Mouse (Mus musculus): ENCODE measurements around the gene Psmg4. TPM values are rescaled to one million over a fixed set of nuclear protein-coding genes. Genes with fewer than 3 reads are reported as not detected.

Psmg4 gene
- polyA plus RNA-seq, 1 experiment from 2014 or later: 67.4 TPM

GRCm38 (mm10) chr13:34185371-34185770 is 22.6 kb downstream of the Psmg4 start:
- Histone ChIP-seq H3K9ac (replicated peaks; ENCODE audit: low read length) (no peak overlapping the region), H3K27me3 (ENCODE audit: insufficient read depth, low read length) (no peaks in the 10 kb centered on the region), H3K4me1 (ENCODE audit: insufficient read depth, low read length) (0 out of 2 replicates have a peak, but pooled peaks cover 8% of the 10 kb centered on the region), H3K4me2 (replicated peaks; ENCODE audit: low read depth, low read length) (no peak overlapping the region), H3K27ac (ENCODE audit: low read length) (no peak overlapping the region), H3K4me3 (ENCODE audit: low read length) (no peak overlapping the region), H3K9me3 (ENCODE audit: low read length) (no peaks in the 10 kb centered on the region), H3K36me3 (ENCODE audit: insufficient read depth, low read length) (0 out of 2 replicates have a peak, but pooled peaks cover under 1% of the 10 kb centered on the region)
- ATAC-seq (ENCODE audit: low FRiP score, low TSS enrichment): no peak
- 83% methylated on average over 2 of the region's 2 CpGs for WGBS

- no peaks in the 10 kb centered on the region for H3K36me3 ChIP-seq (ENCODE audit: insufficient read depth, low read length)
- ATAC-seq (ENCODE audit: low FRiP score, low TSS enrichment): peak; percentile 72; the same call in 1 of the 2 replicates
- no peak overlapping the region for H3K4me3 ChIP-seq (ENCODE audit: low read length)
- no peak overlapping the region for H3K27ac ChIP-seq (ENCODE audit: low read length)
- no peak overlapping the region for H3K9ac ChIP-seq (replicated peaks; ENCODE audit: low read length)
- no peaks in the 10 kb centered on the region for H3K27me3 ChIP-seq (ENCODE audit: insufficient read depth, low read length)
- WGBS: 12% methylated on average over 5 of the region's 5 CpGs
- H3K4me2 ChIP-seq (replicated peaks; ENCODE audit: low read depth, low read length): no peak overlapping the region
- 0 out of 2 replicates have a peak, but pooled peaks cover 8% of the 10 kb centered on the region for H3K4me1 ChIP-seq (ENCODE audit: insufficient read depth, low read length)
- no peaks in the 10 kb centered on the region for H3K9me3 ChIP-seq (ENCODE audit: low read length)
These were observed 24.8 kb downstream of the Psmg4 start for GRCm38 (mm10) chr13:34187571-34187970.

GRCm38 (mm10) chr13:34192414-34193191 is 29.8 kb downstream of the Psmg4 start:
- Histone ChIP-seq H3K4me1 (ENCODE audit: insufficient read depth, low read length) (0 out of 2 replicates have a peak, but pooled peaks cover 8% of the 10 kb centered on the region), H3K9ac (replicated peaks; ENCODE audit: low read length) (no peak overlapping the region), H3K36me3 (ENCODE audit: insufficient read depth, low read length) (no peaks in the 10 kb centered on the region), H3K27me3 (ENCODE audit: insufficient read depth, low read length) (no peaks in the 10 kb centered on the region), H3K4me2 (replicated peaks; ENCODE audit: low read depth, low read length) (no peak overlapping the region), H3K9me3 (ENCODE audit: low read length) (no peaks in the 10 kb centered on the region), H3K4me3 (ENCODE audit: low read length) (no peak overlapping the region), H3K27ac (ENCODE audit: low read length) (no peak overlapping the region)
- ATAC-seq (ENCODE audit: low FRiP score, low TSS enrichment): peak; percentile 78
- WGBS: 60% methylated on average over 8 of the region's 8 CpGs

DNA sequence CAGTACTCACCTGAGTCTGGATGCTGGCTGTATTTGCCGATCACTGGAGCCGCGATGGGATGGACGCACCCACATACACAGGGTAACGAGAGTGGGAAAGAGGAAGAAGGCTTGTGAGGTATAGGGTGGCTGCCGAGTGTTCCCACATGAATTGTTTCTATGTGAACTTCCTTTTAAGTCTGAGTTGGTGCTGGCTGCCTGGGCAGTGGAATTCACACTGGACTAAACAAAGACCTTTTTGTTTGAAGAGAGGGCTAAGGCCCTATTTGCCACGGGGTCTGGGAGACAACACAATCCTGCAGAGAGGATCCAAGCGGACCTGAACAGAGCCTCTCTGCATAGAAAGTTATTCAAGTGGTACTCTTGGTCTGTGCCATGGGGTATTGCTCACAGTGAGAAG is 30.6 kb downstream of the Psmg4 start:
- H3K9me3 ChIP-seq (ENCODE audit: low read length): no peaks in the 10 kb centered on the region
- H3K4me2 ChIP-seq (replicated peaks; ENCODE audit: low read depth, low read length): no peak overlapping the region
- no peaks in the 10 kb centered on the region for H3K36me3 ChIP-seq (ENCODE audit: insufficient read depth, low read length)
- 75% methylated on average over 8 of the region's 8 CpGs for WGBS
- H3K4me3 ChIP-seq (ENCODE audit: low read length): no peak overlapping the region
- 0 out of 2 replicates have a peak, but pooled peaks cover 8% of the 10 kb centered on the region for H3K4me1 ChIP-seq (ENCODE audit: insufficient read depth, low read length)
- H3K27me3 ChIP-seq (ENCODE audit: insufficient read depth, low read length): no peaks in the 10 kb centered on the region
- no peak overlapping the region for H3K9ac ChIP-seq (replicated peaks; ENCODE audit: low read length)
- ATAC-seq (ENCODE audit: low FRiP score, low TSS enrichment): no peak
- H3K27ac ChIP-seq (ENCODE audit: low read length): no peak overlapping the region

- no peaks in the 10 kb centered on the region for H3K36me3 ChIP-seq (ENCODE audit: insufficient read depth, low read length)
- H3K27ac ChIP-seq (ENCODE audit: low read length): no peak overlapping the region
- no peaks in the 10 kb centered on the region for H3K4me1 ChIP-seq (ENCODE audit: insufficient read depth, low read length)
- no peak overlapping the region for H3K4me2 ChIP-seq (replicated peaks; ENCODE audit: low read depth, low read length)
- no peak overlapping the region for H3K9ac ChIP-seq (replicated peaks; ENCODE audit: low read length)
- no peak overlapping the region for H3K4me3 ChIP-seq (ENCODE audit: low read length)
- no peaks in the 10 kb centered on the region for H3K9me3 ChIP-seq (ENCODE audit: low read length)
- ATAC-seq (ENCODE audit: low FRiP score, low TSS enrichment): no peak
- WGBS: 94% methylated on average over 1 of the region's 1 CpGs
- H3K27me3 ChIP-seq (ENCODE audit: insufficient read depth, low read length): no peaks in the 10 kb centered on the region
These were observed 32.9 kb downstream of the Psmg4 start for GRCm38 (mm10) chr13:34195676-34196075.

DNA sequence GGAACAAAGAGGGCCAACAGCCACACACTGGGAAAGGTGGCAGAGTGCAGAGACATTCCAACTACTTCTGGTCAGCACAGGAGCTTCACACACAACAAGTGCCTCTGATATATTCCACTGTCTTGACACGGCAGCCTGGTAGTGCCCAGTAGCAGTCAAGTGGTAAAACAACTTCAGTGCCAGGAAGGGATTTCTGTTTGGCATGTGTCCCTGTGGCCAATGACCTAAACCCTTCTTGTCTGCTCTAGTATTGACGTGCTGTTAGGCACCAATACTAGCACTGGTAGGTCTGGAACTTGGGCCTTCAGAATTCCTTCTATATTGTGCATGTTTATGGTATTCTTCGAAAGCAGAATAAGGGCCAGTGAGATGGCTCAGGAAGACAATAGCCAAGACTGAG is 42.5 kb downstream of the Psmg4 start:
- Histone ChIP-seq H3K4me1 (ENCODE audit: insufficient read depth, low read length) (no peaks in the 10 kb centered on the region), H3K27ac (ENCODE audit: low read length) (no peak overlapping the region), H3K4me2 (replicated peaks; ENCODE audit: low read depth, low read length) (no peak overlapping the region), H3K36me3 (ENCODE audit: insufficient read depth, low read length) (no peaks in the 10 kb centered on the region), H3K4me3 (ENCODE audit: low read length) (no peak overlapping the region), H3K27me3 (ENCODE audit: insufficient read depth, low read length) (no peaks in the 10 kb centered on the region), H3K9me3 (ENCODE audit: low read length) (no peaks in the 10 kb centered on the region), H3K9ac (replicated peaks; ENCODE audit: low read length) (no peak overlapping the region)
- no peak for ATAC-seq (ENCODE audit: low FRiP score, low TSS enrichment)
- WGBS: 93% methylated on average over 3 of the region's 3 CpGs

- Histone ChIP-seq H3K4me2 (replicated peaks; ENCODE audit: low read depth, low read length) (no peak overlapping the region), H3K9me3 (ENCODE audit: low read length) (no peaks in the 10 kb centered on the region), H3K4me3 (ENCODE audit: low read length) (no peak overlapping the region), H3K27me3 (ENCODE audit: insufficient read depth, low read length) (no peaks in the 10 kb centered on the region), H3K9ac (replicated peaks; ENCODE audit: low read length) (no peak overlapping the region), H3K4me1 (ENCODE audit: insufficient read depth, low read length) (peaks cover 5% of the 10 kb centered on the region; the same call in 1 of the 2 replicates), H3K27ac (ENCODE audit: low read length) (no peak overlapping the region), H3K36me3 (ENCODE audit: insufficient read depth, low read length) (no peaks in the 10 kb centered on the region)
- 61% methylated on average over 6 of the region's 6 CpGs for WGBS
- ATAC-seq (ENCODE audit: low FRiP score, low TSS enrichment): no peak
These were observed 45.1 kb downstream of the Psmg4 start for GRCm38 (mm10) chr13:34207714-34208470.

GRCm38 (mm10) chr13:34211261-34211775 is 48.6 kb downstream of the Psmg4 start:
- H3K4me1 ChIP-seq (ENCODE audit: insufficient read depth, low read length): peaks cover 16% of the 10 kb centered on the region
- no peak overlapping the region for H3K9ac ChIP-seq (replicated peaks; ENCODE audit: low read length)
- H3K4me3 ChIP-seq (ENCODE audit: low read length): no peak overlapping the region
- H3K27ac ChIP-seq (ENCODE audit: low read length): no peak overlapping the region
- H3K27me3 ChIP-seq (ENCODE audit: insufficient read depth, low read length): no peaks in the 10 kb centered on the region
- H3K4me2 ChIP-seq (replicated peaks; ENCODE audit: low read depth, low read length): no peak overlapping the region
- no peaks in the 10 kb centered on the region for H3K36me3 ChIP-seq (ENCODE audit: insufficient read depth, low read length)
- ATAC-seq (ENCODE audit: low FRiP score, low TSS enrichment): no peak
- no peaks in the 10 kb centered on the region for H3K9me3 ChIP-seq (ENCODE audit: low read length)
- WGBS: 65% methylated on average over 4 of the region's 4 CpGs

GRCm38 (mm10) chr13:34212735-34213212 is 50.0 kb downstream of the Psmg4 start:
- 53% methylated on average over 10 of the region's 10 CpGs for whole genome bisulfite sequencing
- peaks cover 16% of the 10 kb centered on the region for H3K4me1 ChIP-seq (ENCODE audit: insufficient read depth, low read length)
- H3K9ac ChIP-seq (replicated peaks; ENCODE audit: low read length): no peak overlapping the region
- H3K4me3 ChIP-seq (ENCODE audit: low read length): no peak overlapping the region
- H3K27me3 ChIP-seq (ENCODE audit: insufficient read depth, low read length): no peaks in the 10 kb centered on the region
- peak overlapping the region; percentile 22; the same call in 1 of the 2 replicates for H3K4me2 ChIP-seq (replicated peaks; ENCODE audit: low read depth, low read length)
- peak overlapping the region; percentile 66 for H3K27ac ChIP-seq (ENCODE audit: low read length)
- H3K36me3 ChIP-seq (ENCODE audit: insufficient read depth, low read length): no peaks in the 10 kb centered on the region
- no peaks in the 10 kb centered on the region for H3K9me3 ChIP-seq (ENCODE audit: low read length)
- peak; percentile 78 for ATAC-seq (ENCODE audit: low FRiP score, low TSS enrichment)

Data from kidney, embryonic 16.5 days (tissue).